Mouse (Mus musculus): Measurements from ENCODE around the gene Pde3b.

DNA sequence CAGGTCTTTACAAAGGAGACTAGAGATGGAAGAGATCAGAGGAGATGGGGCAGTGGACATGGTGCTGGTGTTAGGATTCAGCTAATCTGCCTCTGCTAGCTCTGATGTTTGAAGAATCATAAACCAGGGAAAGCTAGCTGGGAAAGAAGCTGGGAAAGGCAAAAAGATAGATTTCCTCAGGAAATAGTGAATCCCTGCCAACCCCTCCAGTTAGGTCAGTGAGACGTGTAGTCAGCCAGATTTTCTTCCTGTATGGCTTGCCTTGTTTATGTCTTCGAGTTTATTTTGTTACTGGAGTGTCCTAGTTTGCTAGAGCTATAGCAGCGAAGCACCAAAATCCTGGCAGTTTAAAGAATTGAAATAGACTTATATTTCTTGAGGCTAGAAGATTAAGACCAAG, 7.1 kb downstream of the Pde3b start:
- no peak for TF ChIP-seq CTCF (IDR thresholded peaks at IDR 0.05; ENCODE audit: control insufficient read depth, insufficient read depth, insufficient replicate concordance, low read depth, low read length)
- TF ChIP-seq POLR2A (IDR thresholded peaks at IDR 0.05; ENCODE audit: control insufficient read depth, low read depth, low read length), result no peak
